Mouse (Mus musculus) heart, postnatal 14 days (tissue): ENCODE data around the gene Rxfp4. TPM values are rescaled to one million over a fixed set of nuclear protein-coding genes. Genes with fewer than 3 reads are reported as not detected.

Experiments
- DNase-seq, 2 experiments: peaks; one replicate each; pipeline ENCODE4 v3.0.0; 2021 to 2022
- intact Hi-C: fragments of 180-260 bp; cut with DNase I; formaldehyde crosslinking; loops from one replicate; pipeline ENCODE4 v1.15.1; 2025
- total RNA-seq, 2 experiments: library from RNA; stranded (reverse); gene quantifications; 2 replicates each; pipeline ENCODE4 v1.2.3; 2021

The Rxfp4 gene
- total RNA-seq, 2 experiments from 2014 or later, result not detected

DNA sequence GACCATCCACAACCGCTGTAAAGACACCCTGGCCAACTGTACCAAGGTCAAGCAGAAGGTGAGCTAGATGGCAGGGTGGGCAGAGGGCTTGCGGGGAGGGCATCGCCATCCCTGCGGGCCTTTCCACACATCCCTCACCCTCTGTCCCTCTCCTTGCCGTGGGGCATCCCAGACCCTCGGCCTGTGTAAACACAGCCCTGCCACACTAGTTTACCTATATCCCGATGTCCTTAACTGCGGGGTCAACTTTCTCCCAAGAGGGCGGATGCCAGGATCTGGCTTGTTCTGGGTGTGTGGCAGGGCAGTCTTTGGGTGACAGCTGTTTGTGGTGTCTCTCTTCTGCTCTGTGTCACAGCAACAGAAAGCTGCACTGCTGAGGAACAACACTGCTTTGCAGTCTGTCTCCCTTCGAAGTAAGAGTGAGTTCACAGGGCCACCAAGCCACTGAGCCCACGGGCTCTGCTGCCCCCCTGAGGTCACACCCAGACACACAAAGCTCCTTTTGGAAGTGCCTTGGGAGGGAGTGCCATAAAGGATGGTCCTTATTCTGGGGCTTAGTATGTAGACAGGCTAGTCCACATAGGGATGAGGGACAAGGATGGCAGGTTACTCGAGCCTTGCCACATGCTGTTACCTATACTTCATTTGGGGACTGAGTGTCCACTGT lies 20.9 kb downstream of the Rxfp4 start:
- intact Hi-C loops, result no loop called here
- DNase-seq, result no peak

DNA sequence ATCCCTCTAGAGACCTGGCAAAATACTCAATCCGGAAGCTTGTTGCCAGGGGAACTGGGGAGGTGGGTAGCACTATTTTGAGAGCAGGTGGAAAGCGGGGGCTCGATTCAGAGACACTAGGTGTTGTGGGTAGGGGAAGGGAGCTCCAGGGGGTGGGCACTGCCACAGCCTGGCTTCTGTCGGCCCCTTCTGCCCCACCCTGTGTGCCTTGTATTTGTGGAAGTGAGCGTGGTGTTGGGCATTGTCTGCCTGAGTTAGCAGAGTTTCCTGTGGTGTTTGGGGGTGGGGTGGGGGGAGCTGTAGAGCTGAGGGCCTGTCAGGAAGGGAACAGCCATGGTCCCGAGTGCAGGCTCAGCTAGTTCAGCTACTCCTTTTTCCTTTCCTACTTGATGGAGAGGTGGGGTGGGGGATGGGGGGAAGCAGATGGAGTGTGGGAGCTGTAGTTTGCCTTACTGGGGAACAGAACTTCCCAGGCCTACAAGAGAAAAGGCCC lies 22.0 kb downstream of the Rxfp4 start:
- DNase-seq, result peak; percentile 49 to 56
- intact Hi-C loops, result no loop called here

GRCm38 (mm10) chr3:88630018-88630417 lies 22.9 kb downstream of the Rxfp4 start:
- intact Hi-C loops, result no loop called here
- no peak for DNase-seq

DNA sequence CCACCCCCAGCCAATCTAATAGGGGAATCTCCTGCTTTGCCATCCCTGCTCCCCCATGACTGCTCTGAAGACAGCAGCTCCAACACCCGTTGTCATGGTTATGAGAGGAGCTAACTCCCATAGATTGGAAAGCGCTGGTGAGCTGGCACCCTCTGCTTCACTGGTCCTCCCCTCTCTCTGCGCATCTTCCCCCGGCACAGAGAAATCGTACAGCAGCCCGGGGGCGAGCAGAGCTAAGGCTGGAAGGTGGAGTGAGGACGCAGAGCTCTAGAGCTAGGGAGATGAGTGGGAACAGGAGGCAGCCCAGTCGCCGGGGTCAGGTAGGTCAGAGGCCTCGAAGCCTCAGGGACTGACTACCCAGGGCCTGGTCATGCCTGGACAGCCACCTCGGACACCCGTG lies 23.7 kb downstream of the Rxfp4 start:
- intact Hi-C loops, result no loop called here
- DNase-seq, result no peak

GRCm38 (mm10) chr3:88628766-88629165 lies 24.2 kb downstream of the Rxfp4 start:
- intact Hi-C loops, result no loop called here
- DNase-seq, result no peak

- DNase-seq, result no peak
- intact Hi-C loops, result no loop called here
These were observed 25.4 kb downstream of the Rxfp4 start for GRCm38 (mm10) chr3:88627535-88627934.

- DNase-seq, result no peak
- intact Hi-C loops, result no loop called here
These were observed 25.8 kb downstream of the Rxfp4 start for GRCm38 (mm10) chr3:88627114-88627513.

DNA sequence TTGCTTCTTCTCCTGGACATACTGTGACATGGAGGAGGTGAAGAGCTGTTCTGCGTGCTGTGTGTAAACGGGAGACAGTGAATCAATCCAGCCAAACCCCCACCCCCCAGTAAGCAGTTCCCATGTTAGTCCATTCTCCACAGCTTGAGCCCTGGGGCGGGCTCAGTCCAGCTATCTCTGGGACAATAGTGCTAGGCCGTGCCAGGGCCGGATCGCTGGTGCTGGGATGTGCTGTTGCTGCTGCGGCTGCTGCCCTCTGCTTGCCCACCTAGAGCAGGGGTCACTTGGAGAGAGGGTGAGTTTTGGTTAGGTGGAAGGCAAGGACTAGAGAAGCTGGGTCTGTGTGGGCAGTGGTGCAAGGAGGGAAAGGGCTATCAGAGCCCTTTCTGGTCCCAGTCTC lies 26.6 kb downstream of the Rxfp4 start:
- DNase-seq, result no peak
- intact Hi-C loops, result no loop called here

- no peak for DNase-seq
These were observed 27.4 kb downstream of the Rxfp4 start for GRCm38 (mm10) chr3:88625531-88625930.

GRCm38 (mm10) chr3:88624951-88625350 lies 28.0 kb downstream of the Rxfp4 start:
- intact Hi-C loops, result no loop called here

More at GRCm38 (mm10) chr3:88625531-88625930, 27.4 kb downstream of the Rxfp4 start:
- intact Hi-C loops, result no loop called here

DNA sequence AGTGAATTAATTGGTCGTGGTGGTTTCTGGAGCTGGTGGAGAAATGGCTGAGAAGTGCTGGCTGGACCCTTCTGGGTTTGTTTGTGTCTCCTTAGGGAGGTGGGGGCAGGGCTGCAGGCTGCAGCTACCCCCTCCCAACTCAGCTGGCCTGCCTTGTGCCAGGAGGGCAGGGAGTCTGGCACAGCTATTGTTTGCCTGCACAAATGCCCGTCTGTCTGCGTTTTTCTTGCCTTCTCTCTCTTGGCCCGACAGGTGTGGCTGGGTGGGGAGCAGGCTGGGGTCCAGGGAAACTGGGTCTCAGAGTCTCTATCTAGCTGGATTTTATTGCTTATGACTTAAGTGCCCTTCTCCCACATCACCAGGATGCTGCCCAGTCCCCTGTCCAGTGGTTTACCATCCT lies 28.6 kb downstream of the Rxfp4 start:
- DNase-seq, result peak in 1 of 2 experiments; percentile 8
- intact Hi-C loops, result no loop called here

More at GRCm38 (mm10) chr3:88624951-88625350, 28.0 kb downstream of the Rxfp4 start:
- peak in 1 of 2 experiments; percentile 47 for DNase-seq

- peak in 1 of 2 experiments; percentile 31 for DNase-seq
- intact Hi-C loops, result no loop called here
These were observed 29.4 kb downstream of the Rxfp4 start for GRCm38 (mm10) chr3:88623346-88624135.

- peak; percentile 28 to 52 for DNase-seq
- intact Hi-C loops, result loop anchor here (1.0 kb wide), 1 partner anchor 18 kb away; the partner anchor contains the start of gene Arhgef2
These were observed 30.0 kb downstream of the Rxfp4 start for GRCm38 (mm10) chr3:88622941-88623345.

- DNase-seq, result peak; percentile 68 to 75
These were observed 30.6 kb downstream of the Rxfp4 start for GRCm38 (mm10) chr3:88622113-88622940.

DNA sequence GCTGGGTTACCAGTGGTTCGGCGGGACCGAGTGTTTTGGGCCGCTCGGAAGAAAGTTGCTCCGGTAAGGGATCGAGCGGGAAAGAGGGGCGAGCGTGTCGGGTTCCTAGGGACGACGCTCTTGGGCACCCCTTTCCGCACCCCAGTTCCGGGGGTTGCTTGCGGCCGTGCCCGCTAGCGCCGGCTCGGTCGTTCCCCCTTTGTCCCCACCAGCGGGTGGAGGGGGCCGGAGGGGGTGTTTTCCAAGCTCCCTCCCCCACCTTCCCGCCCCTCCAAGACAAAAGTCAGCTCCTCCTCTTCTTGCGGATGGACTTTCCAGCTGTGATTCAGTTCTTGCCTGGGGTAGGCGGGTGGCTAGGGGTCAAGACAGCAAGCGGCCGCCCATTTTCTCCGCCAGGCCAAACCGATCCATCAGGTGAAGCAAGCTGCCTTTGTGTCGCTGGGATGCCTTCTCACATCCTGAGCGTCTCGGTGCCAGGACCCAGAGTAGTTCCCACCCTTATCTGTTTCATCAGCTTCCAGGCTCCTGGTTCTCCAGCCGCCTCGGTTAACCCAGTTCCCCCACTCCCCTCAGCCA lies 31.3 kb downstream of the Rxfp4 start:
- DNase-seq, result peak; percentile 69 to 72
- intact Hi-C loops, result loop anchor here (1.0 kb wide), 1 partner anchor 16 kb away; the partner anchor contains the start of gene Arhgef2

More at GRCm38 (mm10) chr3:88622113-88622940, 30.6 kb downstream of the Rxfp4 start:
- intact Hi-C loops, result loop anchor here (1.0 kb wide), 1 partner anchor 17 kb away; the partner anchor contains the start of gene Arhgef2

DNA sequence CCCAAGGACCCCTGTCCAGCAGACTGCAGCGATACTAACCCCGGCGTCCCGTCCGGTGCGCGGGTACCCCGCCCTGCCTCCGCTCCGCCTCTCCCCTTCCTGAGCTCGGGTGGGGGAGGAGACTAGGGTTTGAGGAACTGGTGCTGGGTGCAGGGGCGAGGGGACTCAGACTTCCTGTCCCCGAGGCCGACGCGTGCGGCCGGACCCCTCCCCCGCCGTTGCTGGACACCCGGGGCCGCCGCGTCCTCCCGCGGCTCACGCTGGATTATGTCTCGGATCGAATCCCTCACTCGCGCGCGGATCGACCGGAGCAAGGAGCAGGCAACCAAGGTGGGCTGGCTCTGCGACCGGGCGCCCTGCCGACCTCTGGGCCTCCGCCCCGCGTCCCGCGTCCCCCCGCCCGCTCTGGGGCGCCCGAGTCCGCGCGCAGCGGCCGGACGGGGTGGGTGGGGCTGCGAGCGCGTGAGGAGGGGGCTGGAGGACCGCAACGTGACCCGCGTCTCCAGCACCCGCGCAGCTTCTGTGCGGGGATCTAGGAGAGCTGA lies 31.9 kb downstream of the Rxfp4 start:
- intact Hi-C loops, result no loop called here

DNA sequence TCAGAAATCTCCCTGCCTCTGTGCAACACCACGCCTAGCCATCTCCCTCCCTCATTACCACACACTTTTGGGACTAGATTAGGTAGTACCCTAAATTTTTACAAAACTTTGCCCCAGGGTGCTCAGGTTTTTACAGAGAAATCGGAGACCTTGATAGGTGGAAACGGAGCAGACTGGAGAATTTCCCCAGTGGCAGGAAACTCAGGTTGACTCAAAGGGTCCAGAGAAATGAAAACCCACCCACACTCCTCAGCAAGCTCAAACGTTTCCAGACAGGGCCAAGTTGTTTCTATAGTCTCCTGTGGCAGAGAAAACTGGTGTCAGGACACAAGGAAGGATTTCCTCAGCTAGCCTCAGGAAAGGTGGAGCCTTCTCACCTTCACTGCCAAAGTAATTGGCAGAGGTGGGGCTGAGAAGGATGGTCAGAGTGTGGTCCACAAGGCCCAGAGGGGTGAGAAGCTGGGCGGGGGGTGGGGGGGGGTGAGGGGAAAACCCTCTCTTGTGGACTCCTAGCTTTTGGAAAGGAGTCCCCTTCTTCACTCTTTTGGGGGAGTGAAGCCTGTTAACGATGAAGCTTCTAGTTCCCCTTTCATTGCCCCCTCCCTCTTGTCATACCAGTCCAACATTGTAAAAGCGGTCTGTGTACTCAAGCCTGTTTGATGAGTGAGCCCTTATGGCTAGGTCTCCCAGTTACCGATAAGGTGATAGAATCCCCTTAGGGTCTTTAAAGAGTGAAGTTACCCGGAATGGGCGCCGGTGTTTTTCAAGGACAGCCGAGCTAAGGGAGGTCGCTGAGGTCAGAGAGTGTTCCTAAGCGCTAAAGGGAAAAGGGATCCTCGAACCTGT lies 32.6 kb downstream of the Rxfp4 start:
- peak in 1 of 2 experiments; percentile 6 for DNase-seq
- intact Hi-C loops, result no loop called here

More for the DNA sequence above, 31.9 kb downstream of the Rxfp4 start:
- DNase-seq, result peak; percentile 83 to 87
